Mouse (Mus musculus) liver, embryonic 16.5 days (tissue): Measurements from ENCODE around the gene Tmod3. TPM values are rescaled to one million over a fixed set of nuclear protein-coding genes. Genes with fewer than 3 reads are reported as not detected.
A peak's percentile ranks its signal among the peaks of the same experiment; 100 is the strongest.

ENCODE experiments used
- ATAC-seq: fragments of 200-750 bp; cut with Nextera tagmentation; 2 replicates; pipeline ENCODE4 v1.8.0; 2017; ENCODE audit warnings: low read depth, mild to moderate bottlenecking, moderate number of reproducible peaks, moderate library complexity
- H3K27ac ChIP-seq: fragments of 300-500 bp; sonication (generic); 2 replicates; pipeline ENCODE4 v1.5.1; 2014; ENCODE audit warnings: mild to moderate bottlenecking, low read length
- H3K27me3 ChIP-seq: fragments of 300-500 bp; sonication (generic); 2 replicates; pipeline ENCODE4 v1.6.1; 2014; ENCODE audit warnings: low read depth, low read length, mixed read lengths; ENCODE audit not compliant: control insufficient read depth, insufficient read depth
- H3K36me3 ChIP-seq: fragments of 300-500 bp; sonication (generic); 2 replicates; pipeline ENCODE4 v1.6.1; 2014; ENCODE audit warnings: mild to moderate bottlenecking; ENCODE audit not compliant: control insufficient read depth, insufficient read depth
- H3K4me1 ChIP-seq: fragments of 300-500 bp; sonication (generic); 2 replicates; pipeline ENCODE4 v1.6.1; 2014; ENCODE audit warnings: low read depth, low read length, mixed read lengths; ENCODE audit not compliant: control insufficient read depth
- H3K4me2 ChIP-seq: fragments of 300-500 bp; sonication (generic); 2 replicates; pipeline ENCODE4 v1.6.1; 2014; ENCODE audit warnings: low read depth, low read length, mixed read lengths
- H3K4me3 ChIP-seq: fragments of 300-500 bp; sonication (generic); 2 replicates; pipeline ENCODE4 v1.5.1; 2014; ENCODE audit warnings: low read depth, mild to moderate bottlenecking, low read length
- H3K9ac ChIP-seq: fragments of 300-500 bp; sonication (generic); 2 replicates; pipeline ENCODE4 v1.6.1; 2014; ENCODE audit warnings: low read depth, low read length
- H3K9me3 ChIP-seq: fragments of 300-500 bp; sonication (generic); replicated peaks from 2 replicates; pipeline ENCODE4 v1.6.1; 2016; ENCODE audit warnings: low read length; ENCODE audit not compliant: control insufficient read depth
- WGBS: fragments of 180-500 bp; shearing (Covaris S2); extraction: QIAGEN DNeasy Blood & Tissue Kit; methylation state at CpG from one replicate; pipeline ENCODE4 v1.1.7; 2014; ENCODE audit not compliant: insufficient replicate concordance; 5-methylcytosine and 5-hydroxymethylcytosine counted together
- polyA plus RNA-seq: library from polyadenylated mRNA; unstranded; fragments of >200 nt; fragmentation: Nextera tagmentation; extraction: Ambion mirVana; gene quantifications from 2 replicates; pipeline ENCODE4 v1.2.1, GENCODE M21; 2015

The Tmod3 gene
- 26.2 and 28.2 TPM in 2 replicates for polyA plus RNA-seq

DNA sequence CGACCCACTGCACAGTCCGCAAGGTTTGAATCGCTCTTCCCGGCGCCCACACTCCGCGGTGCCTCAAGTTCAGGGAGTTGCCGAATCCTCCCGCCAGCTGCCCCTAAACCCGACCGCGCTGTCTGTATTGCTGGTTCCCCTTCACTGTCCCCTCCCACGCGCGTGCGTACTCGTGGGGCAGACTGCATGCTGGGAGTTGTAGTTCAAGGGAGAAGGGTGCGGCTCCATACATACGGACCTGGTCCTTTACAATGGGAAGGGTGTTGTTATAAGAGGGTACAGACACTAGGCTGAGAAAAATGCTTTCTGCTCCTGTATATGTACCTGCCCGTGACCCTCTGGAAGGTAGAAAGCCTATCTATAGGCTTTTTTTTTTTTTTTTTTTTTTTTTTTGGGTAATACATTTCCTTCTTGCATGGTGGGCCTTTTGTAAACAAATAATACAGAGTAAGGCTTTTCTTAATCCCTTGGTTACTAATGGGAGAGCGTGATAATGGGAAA lies at the start of gene Tmod3:
Tmod3 (minus strand) TSS at position 146 of the 501 bp plus-strand sequence.
- ATAC-seq: peak; percentile 94
- Histone ChIP-seq H3K27me3 (no peaks in the 10 kb centered on the region), H3K27ac (peak within 1 kb of the TSS; percentile 89), H3K9me3 (no peaks in the 10 kb centered on the region), H3K4me3 (peak within 1 kb of the TSS; percentile 88), H3K9ac (peak within 1 kb of the TSS; percentile 86), H3K36me3 (no peaks in the 10 kb centered on the region), H3K4me1 (peaks cover 20% of the 10 kb centered on the region), H3K4me2 (peak within 1 kb of the TSS; percentile 89)
- 1% methylated on average over 21 of the region's 21 CpGs for WGBS

- H3K36me3 ChIP-seq: no peaks in the 10 kb centered on the region
- H3K9ac ChIP-seq: no peak overlapping the region
- H3K27ac ChIP-seq: no peak overlapping the region
- peaks cover 30% of the 10 kb centered on the region for H3K27me3 ChIP-seq
- H3K4me3 ChIP-seq: no peak overlapping the region
- ATAC-seq: no peak
- no peak overlapping the region for H3K4me2 ChIP-seq
- 57% methylated on average over 4 of the region's 4 CpGs for WGBS
- no peaks in the 10 kb centered on the region for H3K4me1 ChIP-seq
- H3K9me3 ChIP-seq: no peaks in the 10 kb centered on the region
These were observed 48.0 kb upstream of the Tmod3 start for GRCm38 (mm10) chr9:75607496-75607895.

DNA sequence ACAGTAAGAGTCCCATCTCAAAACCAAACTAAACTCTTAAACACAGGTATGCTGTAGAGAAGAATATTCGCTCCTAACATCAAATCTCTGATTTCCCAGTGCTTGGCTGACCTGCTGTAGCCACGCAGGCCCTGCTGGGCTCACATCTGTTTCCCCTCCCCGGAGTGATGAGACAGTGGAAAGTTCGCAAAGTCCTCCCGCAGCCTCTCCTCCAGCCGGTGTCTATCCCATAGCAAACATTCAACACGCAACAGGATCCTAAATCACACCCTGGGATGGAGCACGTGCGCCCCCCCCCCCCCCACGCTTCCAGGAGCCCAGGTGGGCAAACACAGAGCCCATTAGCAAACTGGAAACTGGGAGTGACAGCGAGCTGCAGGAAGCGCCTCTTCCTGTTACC lies 42.1 kb upstream of the Tmod3 start:
- Histone ChIP-seq H3K27me3 (no peaks in the 10 kb centered on the region; the same call in 1 of the 2 replicates), H3K9ac (no peak overlapping the region), H3K9me3 (no peaks in the 10 kb centered on the region), H3K4me3 (no peak overlapping the region), H3K4me2 (no peak overlapping the region), H3K4me1 (no peaks in the 10 kb centered on the region), H3K36me3 (no peaks in the 10 kb centered on the region), H3K27ac (no peak overlapping the region)
- 17% methylated on average over 12 of the region's 12 CpGs for WGBS
- no peak for ATAC-seq

- ATAC-seq: no peak
These were observed 40.9 kb upstream of the Tmod3 start for GRCm38 (mm10) chr9:75600166-75600934.

DNA sequence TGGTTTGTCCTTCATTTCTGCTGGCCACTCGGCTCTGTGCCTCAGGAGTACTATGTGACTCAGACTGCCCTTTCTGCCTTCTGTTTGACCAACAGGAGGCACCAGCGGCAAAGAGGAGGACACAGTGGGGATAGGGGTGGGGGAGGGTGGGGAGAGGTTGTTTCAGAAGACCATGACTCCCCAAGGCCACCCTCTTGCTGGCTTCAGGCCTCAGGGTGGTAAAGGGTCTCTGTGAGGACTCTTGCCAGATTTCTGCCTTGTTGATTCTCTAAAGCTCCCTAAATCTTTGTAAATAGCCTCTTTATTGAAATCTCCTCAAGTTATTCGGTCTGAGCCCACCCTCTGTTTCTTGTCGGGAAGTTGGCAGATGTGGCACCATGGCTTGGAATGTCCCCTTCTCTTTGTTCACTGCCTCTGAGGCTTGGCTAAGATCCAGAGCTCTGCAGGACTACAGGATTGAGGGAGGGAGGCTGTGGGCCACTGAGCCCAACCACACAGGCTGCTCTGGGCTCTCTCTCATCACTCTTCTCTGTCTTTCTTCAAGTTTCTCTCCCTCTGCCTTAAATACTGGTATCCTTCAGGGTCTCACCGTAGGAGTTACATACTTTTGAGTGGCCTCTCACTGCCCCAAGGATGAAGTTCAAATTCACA lies 39.9 kb upstream of the Tmod3 start:
- Histone ChIP-seq H3K36me3 (no peaks in the 10 kb centered on the region), H3K27me3 (no peaks in the 10 kb centered on the region; the same call in 1 of the 2 replicates), H3K27ac (no peak overlapping the region), H3K9me3 (no peaks in the 10 kb centered on the region), H3K9ac (no peak overlapping the region), H3K4me1 (no peaks in the 10 kb centered on the region), H3K4me2 (no peak overlapping the region), H3K4me3 (no peak overlapping the region)
- ATAC-seq: no peak
- 43% methylated on average over 5 of the region's 5 CpGs for WGBS

More at GRCm38 (mm10) chr9:75600166-75600934, 40.9 kb upstream of the Tmod3 start:
- Histone ChIP-seq H3K9me3 (no peaks in the 10 kb centered on the region), H3K4me1 (no peaks in the 10 kb centered on the region), H3K4me3 (no peak overlapping the region), H3K36me3 (no peaks in the 10 kb centered on the region), H3K27ac (no peak overlapping the region), H3K9ac (no peak overlapping the region), H3K4me2 (no peak overlapping the region), H3K27me3 (no peaks in the 10 kb centered on the region; the same call in 1 of the 2 replicates)
- WGBS: 49% methylated on average over 7 of the region's 7 CpGs

GRCm38 (mm10) chr9:75597596-75597995 lies 38.1 kb upstream of the Tmod3 start:
- no peak for ATAC-seq
- Histone ChIP-seq H3K36me3 (no peaks in the 10 kb centered on the region), H3K4me2 (no peak overlapping the region), H3K9me3 (no peaks in the 10 kb centered on the region), H3K27me3 (no peaks in the 10 kb centered on the region; the same call in 1 of the 2 replicates), H3K4me1 (no peaks in the 10 kb centered on the region), H3K9ac (no peak overlapping the region), H3K27ac (no peak overlapping the region), H3K4me3 (no peak overlapping the region)
- WGBS: 64% methylated on average over 4 of the region's 4 CpGs

DNA sequence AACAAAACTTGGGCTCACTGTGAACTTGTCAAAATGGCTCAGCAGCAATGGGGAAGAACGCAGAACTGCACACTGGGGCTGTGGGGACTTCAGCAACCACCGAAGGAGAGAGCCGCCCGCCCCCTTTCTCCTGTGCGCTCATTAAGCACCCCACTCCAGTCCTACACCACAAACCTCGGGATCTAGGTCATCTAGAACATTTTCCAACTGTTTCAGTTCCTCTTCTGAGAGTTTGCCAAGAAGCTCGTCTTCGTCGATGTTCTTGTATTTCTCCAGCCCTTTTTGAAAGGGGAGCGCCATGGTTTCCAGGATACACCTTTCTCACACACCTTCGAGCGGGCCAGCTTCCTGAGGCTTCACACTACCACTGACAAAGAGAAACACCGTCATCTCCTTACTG lies 37.6 kb upstream of the Tmod3 start:
- H3K9me3 ChIP-seq: no peaks in the 10 kb centered on the region
- no peaks in the 10 kb centered on the region for H3K36me3 ChIP-seq
- no peak overlapping the region for H3K9ac ChIP-seq
- H3K4me1 ChIP-seq: no peaks in the 10 kb centered on the region
- WGBS: 63% methylated on average over 13 of the region's 13 CpGs
- no peak overlapping the region for H3K4me3 ChIP-seq
- no peak for ATAC-seq
- no peak overlapping the region for H3K4me2 ChIP-seq
- no peak overlapping the region for H3K27ac ChIP-seq
- no peaks in the 10 kb centered on the region; the same call in 1 of the 2 replicates for H3K27me3 ChIP-seq

- Histone ChIP-seq H3K27me3 (no peaks in the 10 kb centered on the region), H3K36me3 (no peaks in the 10 kb centered on the region), H3K4me1 (no peaks in the 10 kb centered on the region), H3K4me2 (no peak overlapping the region), H3K9me3 (no peaks in the 10 kb centered on the region), H3K9ac (no peak overlapping the region), H3K27ac (no peak overlapping the region), H3K4me3 (no peak overlapping the region)
- no peak for ATAC-seq
- 57% methylated on average over 5 of the region's 5 CpGs for WGBS
These were observed 34.0 kb upstream of the Tmod3 start for GRCm38 (mm10) chr9:75593481-75593880.
